In the genomic region with DNA sequence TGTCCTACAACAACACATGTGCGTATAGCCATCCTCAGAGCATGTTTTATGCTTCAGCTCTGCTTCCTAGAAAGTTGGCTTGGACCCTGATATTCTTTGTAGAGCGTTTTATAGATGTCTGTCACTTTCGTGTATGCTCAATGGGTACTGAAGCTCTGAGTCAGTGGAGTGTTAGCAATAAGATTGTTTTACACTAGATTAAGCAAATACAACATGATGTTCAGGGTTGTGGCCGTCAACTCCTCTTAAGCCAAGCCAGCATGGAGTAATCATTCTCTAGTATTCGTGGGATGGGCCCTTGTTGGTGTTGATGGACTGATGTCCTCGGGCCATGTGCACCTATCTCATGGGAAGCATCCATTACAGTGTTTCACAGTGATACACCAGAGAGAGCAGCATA, we compare ENCODE assay signal across 15 mouse cellular contexts.
"Had no signal": no experiment of that assay in that cellular context is flagged by ENCODE, and none has a peak within 500 bp of the region (broad histone marks: within the 10 kb centered on the region; RNA-seq: fewer than 3 reads in every experiment).

No protein-coding gene starts in this region.

- DNase-seq: right cerebral cortex, adult 18-20 months; right cerebral cortex, postnatal 14 days; right cerebral cortex, postnatal 25 days; spleen, adult 18-20 months; thymus, adult 18-20 months; thymus, adult 2 months; thymus, postnatal 14 days; thymus, postnatal 25 days; thymus, postnatal 36 days; thymus, postnatal 4 days had no signal

- H3K9ac ChIP-seq: neural tube, embryonic 12.5 days; neural tube, embryonic 13.5 days; neural tube, embryonic 15.5 days; stomach, embryonic 15.5 days had no signal

- H3K27me3 ChIP-seq: stomach, embryonic 15.5 days had no signal

- H3K27ac ChIP-seq: neural tube, embryonic 12.5 days; neural tube, embryonic 13.5 days; neural tube, embryonic 15.5 days; stomach, embryonic 15.5 days; stomach, postnatal 0 days had no signal

- H3K4me2 ChIP-seq: neural tube, embryonic 12.5 days; neural tube, embryonic 13.5 days; neural tube, embryonic 15.5 days; stomach, embryonic 15.5 days had no signal

- H3K36me3 ChIP-seq: neural tube, embryonic 12.5 days; neural tube, embryonic 13.5 days; neural tube, embryonic 15.5 days; stomach, embryonic 15.5 days had no signal

- H3K4me3 ChIP-seq: neural tube, embryonic 12.5 days; neural tube, embryonic 13.5 days; neural tube, embryonic 15.5 days; stomach, embryonic 15.5 days had no signal

- H3K9me3 ChIP-seq: neural tube, embryonic 12.5 days; neural tube, embryonic 13.5 days; neural tube, embryonic 15.5 days; stomach, embryonic 15.5 days had no signal

- H3K4me1 ChIP-seq: neural tube, embryonic 12.5 days; stomach, embryonic 15.5 days had no signal
